Mouse (Mus musculus) spleen, adult 10 weeks (tissue): ENCODE measurements around the gene Ifi202b. TPM values are rescaled to one million over a fixed set of nuclear protein-coding genes. Genes with fewer than 3 reads are reported as not detected.

Experiments
- polyA plus RNA-seq: library from polyadenylated mRNA; stranded (reverse); fragments of 350-450 nt; fragmentation: Illumina TruSeq; extraction: RNeasy Lipid Tissue Mini Kit (QIAGEN cat#74804); gene quantifications from one replicate; pipeline ENCODE4 v1.2.3, GENCODE M21; 2015; ENCODE audit warnings: low replicate concordance; ENCODE audit not compliant: insufficient read depth

Ifi202b gene
- polyA plus RNA-seq: not detected

DNA sequence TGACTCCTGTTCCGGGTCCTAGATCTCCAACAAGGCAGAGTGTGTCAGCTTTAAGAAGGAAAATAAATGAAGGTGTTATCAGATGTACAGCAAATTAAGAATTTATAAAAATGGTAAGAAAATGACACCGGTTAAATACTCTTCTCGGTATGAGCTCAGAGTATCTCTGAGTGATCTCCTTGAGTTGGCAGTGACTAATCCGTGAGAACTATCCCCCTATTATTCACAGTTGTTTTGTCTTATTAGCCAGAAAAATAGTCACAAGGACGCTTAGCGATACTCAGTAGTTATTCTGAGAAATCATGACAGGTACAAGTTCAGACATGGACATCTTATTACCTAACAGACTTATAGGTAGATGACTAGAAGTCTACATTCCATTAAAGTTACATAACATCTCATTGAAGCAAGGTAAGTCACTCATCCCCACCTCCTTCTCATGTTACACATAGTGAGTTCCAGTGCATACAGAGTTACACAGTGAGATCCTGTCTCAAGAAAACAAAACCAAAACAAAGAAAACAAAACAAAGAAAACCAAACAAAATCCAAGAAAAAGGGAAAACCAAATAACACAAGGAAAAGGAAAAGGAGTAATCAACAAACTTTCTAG is at the start of gene Ifi202b:
Gene Ifi202b (minus strand): TSS at position 51 of the 612 bp plus-strand sequence.

DNA sequence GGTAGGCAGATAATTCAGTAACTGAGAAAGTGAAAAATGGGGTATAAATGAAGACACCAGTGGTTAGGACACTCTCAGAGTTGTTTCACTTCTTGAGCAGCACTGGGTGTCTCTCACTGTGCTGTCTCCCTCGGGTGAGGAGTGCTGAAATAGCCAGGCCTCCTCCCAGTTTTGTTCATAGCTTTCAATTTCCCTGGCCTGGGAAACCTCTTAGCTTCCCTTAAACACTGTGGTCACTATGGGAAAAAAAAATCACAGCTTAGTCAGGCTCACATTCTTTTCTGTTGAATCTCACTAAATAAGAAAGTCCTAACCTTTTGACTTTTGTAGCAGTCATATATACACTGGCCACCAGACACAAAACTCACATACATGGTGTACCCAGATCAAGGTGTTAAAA is 49.2 kb upstream of the Ifi202b start, which contains the start of gene Ifi205:
Gene Ifi205 (minus strand): TSS at position 113 of the 400 bp plus-strand sequence.

DNA sequence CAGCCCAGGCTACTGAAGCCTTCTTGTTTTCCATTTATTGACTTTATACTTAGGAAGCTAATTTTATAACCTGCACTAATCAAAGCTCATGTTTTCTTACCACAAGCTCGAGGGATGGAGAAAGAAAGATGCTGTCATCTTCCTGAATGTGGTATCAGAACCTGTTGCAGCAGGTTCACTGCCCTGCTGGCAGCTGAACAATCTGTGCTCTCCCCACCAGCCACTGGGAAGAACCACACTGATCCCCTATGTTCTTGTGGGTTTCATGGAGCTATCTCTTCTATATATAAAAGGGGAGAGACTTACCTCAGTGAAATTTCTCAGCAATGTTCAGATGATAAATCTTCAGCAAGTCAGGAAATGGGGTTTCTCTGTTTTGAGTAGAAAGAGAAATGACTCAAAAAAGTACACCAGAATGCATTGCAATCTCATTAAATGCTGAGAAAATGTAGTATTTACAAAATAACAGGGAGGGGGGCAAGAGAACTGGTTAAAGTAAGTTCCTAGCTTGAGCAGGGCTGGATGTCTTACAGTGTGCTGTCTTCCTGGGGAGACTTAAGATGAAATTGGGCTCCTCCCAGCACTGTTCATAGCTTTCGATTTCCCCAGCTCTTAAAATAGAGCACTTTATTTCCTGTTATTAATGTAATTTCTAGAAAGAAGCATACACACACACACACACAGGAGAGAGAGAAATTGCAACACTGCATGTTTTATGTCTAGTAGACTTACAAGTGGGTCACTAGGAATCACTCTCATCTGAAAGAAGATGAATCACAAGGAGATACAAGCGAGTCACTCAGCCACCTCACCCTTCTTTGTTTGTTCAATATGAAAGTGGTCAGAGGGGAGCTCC is 40.4 kb downstream of the Ifi202b start, which contains the start of the genes Mndal and Ifi203:
Gene Mndal (minus strand): TSS at position 568 of the 856 bp plus-strand sequence.
Gene Ifi203 (minus strand): TSS at position 749 of the 856 bp plus-strand sequence.

Other genes starting within 250 kb of the Ifi202b start
- 38.3 TPM for gene Ifi207, start 241.0 kb downstream of the Ifi202b start, polyA plus RNA-seq
- 35.0 TPM for gene Ifi204, start 215.8 kb downstream of the Ifi202b start, polyA plus RNA-seq
- gene Ifi211, start 69.7 kb downstream of the Ifi202b start, polyA plus RNA-seq: 31.5 TPM
- 843 TPM for gene Mndal, start 40.3 kb downstream of the Ifi202b start, polyA plus RNA-seq
- 491 TPM for gene Ifi203, start 40.1 kb downstream of the Ifi202b start, polyA plus RNA-seq
- 77.1 TPM for gene Ifi205, start 49.1 kb upstream of the Ifi202b start, polyA plus RNA-seq
- 1.1 TPM for gene Olfr433, start 58.0 kb upstream of the Ifi202b start, polyA plus RNA-seq
- 0.10 TPM for gene Olfr432, start 66.5 kb upstream of the Ifi202b start, polyA plus RNA-seq
- not detected for gene Olfr430, start 83.9 kb upstream of the Ifi202b start, polyA plus RNA-seq
- gene Olfr429, start 101.6 kb upstream of the Ifi202b start, polyA plus RNA-seq: not detected
- not detected for gene Olfr427, start 114.1 kb upstream of the Ifi202b start, polyA plus RNA-seq
- gene Olfr231, start 138.4 kb upstream of the Ifi202b start, polyA plus RNA-seq: not detected
- gene Olfr424, start 148.8 kb upstream of the Ifi202b start, polyA plus RNA-seq: not detected
- gene Olfr420, start 172.9 kb upstream of the Ifi202b start, polyA plus RNA-seq: not detected
- gene Spta1, start 190.0 kb upstream of the Ifi202b start, polyA plus RNA-seq: 12.5 TPM